Mouse (Mus musculus) intestine, embryonic 16.5 days (tissue): ENCODE data around the gene Tub. TPM values are rescaled to one million over a fixed set of nuclear protein-coding genes. Genes with fewer than 3 reads are reported as not detected.

ENCODE experiments used
- ATAC-seq: fragments of 200-750 bp; cut with Nextera tagmentation; 2 replicates; pipeline ENCODE4 v1.8.0; 2017; ENCODE audit warnings: moderate TSS enrichment, moderate library complexity
- H3K27ac ChIP-seq: fragments of 300-500 bp; sonication (generic); 2 replicates; pipeline ENCODE4 v1.5.1; 2014; ENCODE audit warnings: mild to moderate bottlenecking, low read length
- H3K27me3 ChIP-seq: fragments of 300-500 bp; sonication (generic); replicated peaks from 2 replicates; pipeline ENCODE4 v1.6.1; 2014; ENCODE audit warnings: low read length, control low read depth, mixed read lengths; ENCODE audit not compliant: control insufficient read depth, insufficient read depth
- H3K36me3 ChIP-seq: fragments of 300-500 bp; sonication (generic); 2 replicates; pipeline ENCODE4 v1.6.1; 2014; ENCODE audit warnings: low read length, control low read depth; ENCODE audit not compliant: control insufficient read depth, insufficient read depth
- H3K4me1 ChIP-seq: fragments of 300-500 bp; sonication (generic); 2 replicates; pipeline ENCODE4 v1.6.1; 2014; ENCODE audit warnings: low read length, control low read depth, mixed read lengths; ENCODE audit not compliant: control insufficient read depth, insufficient read depth
- H3K4me2 ChIP-seq: fragments of 300-500 bp; sonication (generic); 2 replicates; pipeline ENCODE4 v1.6.1; 2014; ENCODE audit warnings: low read depth, low read length, control low read depth
- H3K4me3 ChIP-seq: fragments of 300-500 bp; sonication (generic); 2 replicates; pipeline ENCODE4 v1.5.1; 2014; ENCODE audit warnings: mild to moderate bottlenecking, low read length
- H3K9ac ChIP-seq: fragments of 300-500 bp; sonication (generic); 2 replicates; pipeline ENCODE4 v1.6.1; 2014; ENCODE audit warnings: low read depth, low read length
- H3K9me3 ChIP-seq: fragments of 300-500 bp; sonication (generic); 2 replicates; pipeline ENCODE4 v1.6.1; 2016; ENCODE audit warnings: low read length, control low read depth; ENCODE audit not compliant: control insufficient read depth
- WGBS: fragments of 180-500 bp; shearing (Covaris S2); extraction: QIAGEN DNeasy Blood & Tissue Kit; methylation state at CpG from one replicate; pipeline ENCODE4 v1.1.7; 2014; 5-methylcytosine and 5-hydroxymethylcytosine counted together
- polyA plus RNA-seq: library from polyadenylated mRNA; unstranded; fragments of >200 nt; fragmentation: Nextera tagmentation; extraction: Ambion mirVana; gene quantifications from 2 replicates; pipeline ENCODE4 v1.2.1, GENCODE M21; 2015

The Tub gene
- polyA plus RNA-seq, 1 experiment from 2014 or later, result 1.9 TPM

- H3K9me3 ChIP-seq, result no peaks in the 10 kb centered on the region
- no peaks in the 10 kb centered on the region for H3K36me3 ChIP-seq
- no peaks in the 10 kb centered on the region for H3K27me3 ChIP-seq
- no peak overlapping the region for H3K27ac ChIP-seq
- H3K4me1 ChIP-seq, result no peaks in the 10 kb centered on the region
- 24% methylated on average over 1 of the region's 1 CpGs for WGBS
- no peak overlapping the region for H3K9ac ChIP-seq
- H3K4me2 ChIP-seq, result no peak overlapping the region
- ATAC-seq, result no peak
- H3K4me3 ChIP-seq, result no peak overlapping the region
Measured at GRCm38 (mm10) chr7:109038987-109039386, 88.8 kb downstream of the Tub start.

- Histone ChIP-seq H3K9me3 (no peaks in the 10 kb centered on the region), H3K27ac (no peak overlapping the region), H3K4me2 (no peak overlapping the region), H3K4me1 (no peaks in the 10 kb centered on the region), H3K27me3 (no peaks in the 10 kb centered on the region), H3K9ac (no peak overlapping the region), H3K4me3 (no peak overlapping the region), H3K36me3 (no peaks in the 10 kb centered on the region)
- ATAC-seq, result no peak
- WGBS, result 87% methylated on average over 5 of the region's 5 CpGs
Measured at GRCm38 (mm10) chr7:109039445-109039844, 89.3 kb downstream of the Tub start.

- 87% methylated on average over 2 of the region's 2 CpGs for WGBS
- no peak overlapping the region for H3K4me2 ChIP-seq
- H3K27ac ChIP-seq, result no peak overlapping the region
- no peak for ATAC-seq
- H3K36me3 ChIP-seq, result no peaks in the 10 kb centered on the region
- H3K9me3 ChIP-seq, result no peaks in the 10 kb centered on the region
- no peaks in the 10 kb centered on the region for H3K27me3 ChIP-seq
- no peak overlapping the region for H3K4me3 ChIP-seq
- H3K9ac ChIP-seq, result no peak overlapping the region
- H3K4me1 ChIP-seq, result no peaks in the 10 kb centered on the region
Measured at GRCm38 (mm10) chr7:109045876-109046275, 95.7 kb downstream of the Tub start.

GRCm38 (mm10) chr7:109050831-109051230 is 100.7 kb downstream of the Tub start:
- no peaks in the 10 kb centered on the region for H3K27me3 ChIP-seq
- ATAC-seq, result no peak
- H3K9me3 ChIP-seq, result no peaks in the 10 kb centered on the region
- no peak overlapping the region for H3K4me2 ChIP-seq
- H3K36me3 ChIP-seq, result no peaks in the 10 kb centered on the region
- H3K27ac ChIP-seq, result no peak overlapping the region
- WGBS, result 86% methylated on average over 1 of the region's 1 CpGs
- H3K4me3 ChIP-seq, result no peak overlapping the region
- no peaks in the 10 kb centered on the region for H3K4me1 ChIP-seq
- H3K9ac ChIP-seq, result no peak overlapping the region

- Histone ChIP-seq H3K4me2 (no peak overlapping the region), H3K9me3 (no peaks in the 10 kb centered on the region), H3K4me3 (no peak overlapping the region), H3K27me3 (no peaks in the 10 kb centered on the region), H3K4me1 (no peaks in the 10 kb centered on the region), H3K27ac (no peak overlapping the region), H3K9ac (no peak overlapping the region), H3K36me3 (no peaks in the 10 kb centered on the region)
- 83% methylated on average over 4 of the region's 4 CpGs for WGBS
- no peak for ATAC-seq
Measured at GRCm38 (mm10) chr7:109059536-109059935, 109.4 kb downstream of the Tub start.

- Histone ChIP-seq H3K9me3 (no peaks in the 10 kb centered on the region), H3K27me3 (no peaks in the 10 kb centered on the region), H3K36me3 (no peaks in the 10 kb centered on the region), H3K4me2 (no peak overlapping the region), H3K4me3 (no peak overlapping the region), H3K4me1 (no peaks in the 10 kb centered on the region), H3K9ac (no peak overlapping the region), H3K27ac (no peak overlapping the region)
- no peak for ATAC-seq
- WGBS, result 81% methylated on average over 4 of the region's 4 CpGs
Measured at GRCm38 (mm10) chr7:109069641-109070040, 119.5 kb downstream of the Tub start.

- Histone ChIP-seq H3K4me2 (no peak overlapping the region), H3K4me1 (no peaks in the 10 kb centered on the region), H3K9ac (no peak overlapping the region), H3K9me3 (no peaks in the 10 kb centered on the region), H3K27ac (no peak overlapping the region), H3K4me3 (no peak overlapping the region), H3K36me3 (no peaks in the 10 kb centered on the region), H3K27me3 (no peaks in the 10 kb centered on the region)
- no peak for ATAC-seq
- 71% methylated on average over 5 of the region's 5 CpGs for WGBS
Measured at GRCm38 (mm10) chr7:109072326-109072725, 122.2 kb downstream of the Tub start.

GRCm38 (mm10) chr7:109082269-109083112 is 132.4 kb downstream of the Tub start:
- H3K9ac ChIP-seq, result peak overlapping the region; percentile 42; the same call in 1 of the 2 replicates

GRCm38 (mm10) chr7:109083113-109083812 is 133.1 kb downstream of the Tub start, which contains the start of gene Ric3:
Ric3 (minus strand) TSS chr7:109083331.
- H3K4me3 ChIP-seq, result peak within 1 kb of the TSS; percentile 49
- H3K27ac ChIP-seq, result no peak within 1 kb of the TSS
- H3K4me2 ChIP-seq, result peak within 1 kb of the TSS; percentile 67
- no peaks in the 10 kb centered on the region for H3K36me3 ChIP-seq
- 4% methylated on average over 50 of the region's 50 CpGs for WGBS
- no peaks in the 10 kb centered on the region for H3K9me3 ChIP-seq
- no peaks in the 10 kb centered on the region for H3K4me1 ChIP-seq
- peaks cover 7% of the 10 kb centered on the region; the same call in 1 of the 2 replicates for H3K27me3 ChIP-seq
- H3K9ac ChIP-seq, result peak within 1 kb of the TSS; percentile 42; the same call in 1 of the 2 replicates
- ATAC-seq, result peak; percentile 38; the same call in 1 of the 2 replicates

More at GRCm38 (mm10) chr7:109082269-109083112, 132.4 kb downstream of the Tub start:
- H3K4me3 ChIP-seq, result peak overlapping the region; percentile 49
- no peak overlapping the region for H3K27ac ChIP-seq
- H3K4me2 ChIP-seq, result peak overlapping the region; percentile 67
- H3K36me3 ChIP-seq, result no peaks in the 10 kb centered on the region
- no peaks in the 10 kb centered on the region for H3K9me3 ChIP-seq
- peaks cover 7% of the 10 kb centered on the region; the same call in 1 of the 2 replicates for H3K27me3 ChIP-seq
- no peaks in the 10 kb centered on the region for H3K4me1 ChIP-seq
- ATAC-seq, result no peak
- 24% methylated on average over 12 of the region's 12 CpGs for WGBS
